In genomic region chr4:107378954-107379353, GRCm38 (mm10) we compare ENCODE assay signal across 21 mouse cellular contexts. TPM values are rescaled to one million over a fixed set of nuclear protein-coding genes. Genes with fewer than 3 reads are reported as not detected.
DNase-seq lines count a peak whose midpoint lies in the region; ATAC-seq and TF ChIP-seq lines count a peak whose summit lies in the region.
"Had no signal": no experiment of that assay in that cellular context is flagged by ENCODE, and none has a peak within 500 bp of the region (broad histone marks: within the 10 kb centered on the region; RNA-seq: fewer than 3 reads in every experiment).

No protein-coding gene starts in this region.

- no peak for TF ChIP-seq POLR2A in kidney, adult 2 months (IDR thresholded peaks at IDR 0.05; ENCODE audit: low read depth, low read length)

- H3K9ac ChIP-seq in intestine, embryonic 15.5 days, result no peak overlapping the region
- H3K9ac ChIP-seq in liver, embryonic 14.5 days (replicated peaks), result no peak overlapping the region
- no peak overlapping the region for H3K9ac ChIP-seq in midbrain, embryonic 14.5 days (replicated peaks; ENCODE audit: low read length)
- H3K9ac ChIP-seq: embryonic facial prominence, embryonic 12.5 days; forebrain, embryonic 13.5 days; neural tube, embryonic 12.5 days had no signal

- no peak overlapping the region for H3K27ac ChIP-seq in intestine, embryonic 15.5 days
- no peak overlapping the region for H3K27ac ChIP-seq in kidney, adult 2 months (ENCODE audit: insufficient read depth, low read depth, low read length)
- H3K27ac ChIP-seq in liver, embryonic 14.5 days, result no peak overlapping the region
- no peak overlapping the region for H3K27ac ChIP-seq in midbrain, embryonic 14.5 days (replicated peaks; ENCODE audit: low read depth, low read length)
- H3K27ac ChIP-seq: embryonic facial prominence, embryonic 12.5 days; forebrain, embryonic 13.5 days; heart, embryonic 10.5 days; hindbrain, embryonic 10.5 days; hindbrain, postnatal 0 days; neural tube, embryonic 12.5 days; stomach, postnatal 0 days had no signal

- no peaks in the 10 kb centered on the region for H3K4me1 ChIP-seq in intestine, embryonic 15.5 days (replicated peaks)
- H3K4me1 ChIP-seq in kidney, adult 2 months (ENCODE audit: control insufficient read depth, insufficient read depth, low read length), result no peaks in the 10 kb centered on the region; the same call in 1 of the 2 replicates
- H3K4me1 ChIP-seq in liver, embryonic 14.5 days (replicated peaks; ENCODE audit: control insufficient read depth in 2 of 2, insufficient read depth in 2 of 2, low read length in 1 of 2), result peaks cover 0 to 2% of the 10 kb centered on the region in 2 experiments; a peak in 1 of 4 replicates
- no peaks in the 10 kb centered on the region for H3K4me1 ChIP-seq in midbrain, embryonic 14.5 days (ENCODE audit: control insufficient read depth, insufficient read depth, low read length)
- H3K4me1 ChIP-seq: embryonic facial prominence, embryonic 12.5 days; forebrain, embryonic 13.5 days; hindbrain, embryonic 10.5 days; neural tube, embryonic 12.5 days had no signal

- WGBS in intestine, embryonic 15.5 days, result 78% methylated on average over 6 of the region's 6 CpGs
- 72% methylated on average over 6 of the region's 6 CpGs for WGBS in kidney, adult 2 months
- 74% methylated on average over 6 of the region's 6 CpGs for WGBS in liver, embryonic 14.5 days (ENCODE audit: insufficient replicate concordance)
- WGBS in midbrain, embryonic 14.5 days, result 89% methylated on average over 6 of the region's 6 CpGs

- H3K4me2 ChIP-seq in intestine, embryonic 15.5 days (replicated peaks), result no peak overlapping the region
- no peak overlapping the region for H3K4me2 ChIP-seq in liver, embryonic 14.5 days (ENCODE audit: low read depth)
- H3K4me2 ChIP-seq in midbrain, embryonic 14.5 days (ENCODE audit: low read length), result no peak overlapping the region
- H3K4me2 ChIP-seq: embryonic facial prominence, embryonic 12.5 days; forebrain, embryonic 13.5 days; midbrain, embryonic 11.5 days; neural tube, embryonic 12.5 days had no signal

- H3K4me3 ChIP-seq in intestine, embryonic 15.5 days (replicated peaks), result no peak overlapping the region
- no peak overlapping the region for H3K4me3 ChIP-seq in kidney, adult 2 months (ENCODE audit: insufficient read depth, low read depth, low read length)
- H3K4me3 ChIP-seq in liver, embryonic 14.5 days (ENCODE audit: insufficient read depth in 1 of 2, low read depth in 2 of 2, low read length in 2 of 2), result no peak overlapping the region
- H3K4me3 ChIP-seq in midbrain, embryonic 14.5 days (replicated peaks; ENCODE audit: low read depth, low read length), result no peak overlapping the region
- H3K4me3 ChIP-seq: embryonic facial prominence, embryonic 12.5 days; erythroblast, embryonic 14.5 days; forebrain, embryonic 13.5 days; heart, embryonic 10.5 days; hindbrain, embryonic 10.5 days; neural tube, embryonic 12.5 days had no signal

- peak; percentile 78 for DNase-seq in kidney, adult 2 months
- DNase-seq in kidney, postnatal 25 days, result peak; percentile 60 to 86
- no peak for DNase-seq in liver, embryonic 14.5 days (ENCODE audit: low read depth in 3 of 3, low spot score in 3 of 3)
- DNase-seq in midbrain, embryonic 14.5 days, result no peak
- no peak for DNase-seq in layer of hippocampus, postnatal 14 days (ENCODE audit: low spot score in 2 of 2)
- no peak for DNase-seq in right cerebral cortex, postnatal 14 days
- no peak for DNase-seq in left cerebral cortex, adult 11 months (ENCODE audit: low spot score)
- DNase-seq: B cell, adult 2 months; cerebellum, adult 8-10 months had no signal

- H3K36me3 ChIP-seq in intestine, embryonic 15.5 days, result peaks cover 37% of the 10 kb centered on the region
- no peaks in the 10 kb centered on the region for H3K36me3 ChIP-seq in kidney, adult 2 months (ENCODE audit: control insufficient read depth, insufficient read depth, low read length)
- peaks cover 42% of the 10 kb centered on the region for H3K36me3 ChIP-seq in liver, embryonic 14.5 days (replicated peaks; ENCODE audit: control insufficient read depth, insufficient read depth, low read depth)
- H3K36me3 ChIP-seq in midbrain, embryonic 14.5 days (ENCODE audit: control insufficient read depth, insufficient read depth, low read length), result peaks cover 63% of the 10 kb centered on the region

- TF ChIP-seq CTCF in kidney, adult 2 months (conservative IDR thresholded peaks at IDR 0.05; ENCODE audit: insufficient read depth, insufficient read length, low read depth, low read length), result no peak
- TF ChIP-seq CTCF in liver, embryonic 14.5 days (IDR thresholded peaks at IDR 0.05; ENCODE audit: low read depth), result no peak

- ATAC-seq in intestine, embryonic 15.5 days, result peak; percentile 51; the same call in 1 of the 2 replicates
- ATAC-seq in liver, embryonic 14.5 days (ENCODE audit: insufficient read depth), result peak; percentile 59
- ATAC-seq in midbrain, embryonic 14.5 days (ENCODE audit: low FRiP score, low TSS enrichment), result no peak
- ATAC-seq: forebrain, embryonic 13.5 days; hindbrain, postnatal 0 days; lung, postnatal 0 days had no signal

- H3K9me3 ChIP-seq in intestine, embryonic 15.5 days, result no peaks in the 10 kb centered on the region
- no peaks in the 10 kb centered on the region for H3K9me3 ChIP-seq in liver, embryonic 14.5 days (ENCODE audit: control insufficient read depth, low read length)
- no peaks in the 10 kb centered on the region for H3K9me3 ChIP-seq in midbrain, embryonic 14.5 days (ENCODE audit: control insufficient read depth, low read length)
- H3K9me3 ChIP-seq: embryonic facial prominence, embryonic 12.5 days; forebrain, embryonic 13.5 days; heart, embryonic 10.5 days; hindbrain, embryonic 10.5 days; neural tube, embryonic 12.5 days had no signal

- TF ChIP-seq EP300 in liver, embryonic 14.5 days (IDR thresholded peaks at IDR 0.05; ENCODE audit: low read depth), result no peak

- H3K27me3 ChIP-seq in intestine, embryonic 15.5 days (replicated peaks), result no peaks in the 10 kb centered on the region
- H3K27me3 ChIP-seq in kidney, adult 2 months (replicated peaks; ENCODE audit: control insufficient read depth, insufficient read depth, low read length), result no peaks in the 10 kb centered on the region
- no peaks in the 10 kb centered on the region for H3K27me3 ChIP-seq in liver, embryonic 14.5 days (ENCODE audit: control insufficient read depth, insufficient read depth, low read length)
- no peaks in the 10 kb centered on the region for H3K27me3 ChIP-seq in midbrain, embryonic 14.5 days (ENCODE audit: control insufficient read depth, insufficient read depth, low read length)
- H3K27me3 ChIP-seq: embryonic facial prominence, embryonic 12.5 days; forebrain, embryonic 13.5 days; neural tube, embryonic 12.5 days had no signal

RNA-seq across cellular contexts. Expression of gene Ndc1, which starts 11.4 kb away (rescaled TPM):
- polyA plus RNA-seq in intestine, embryonic 15.5 days (2015; fragmentation: Nextera tagmentation; extraction: Ambion mirVana), result 28.6 and 32.6 TPM in 2 replicates
- polyA plus RNA-seq in kidney, adult 2 months (2012; rRNA removed), result 11.3 and 16.1 TPM in 2 replicates
- 8.7 and 9.6 TPM in 2 replicates for polyA plus RNA-seq in liver, embryonic 14.5 days (2012; rRNA removed)
- polyA plus RNA-seq in liver, embryonic 14.5 days (2014; fragmentation: Nextera tagmentation; extraction: Ambion mirVana), result 17.2 and 21.2 TPM in 2 replicates
- 16.5 and 23.2 TPM in 2 replicates for polyA plus RNA-seq in midbrain, embryonic 14.5 days (2014; fragmentation: Nextera tagmentation; extraction: Ambion mirVana)
- total RNA-seq in layer of hippocampus, postnatal 14 days (2021), result 10 to 100 TPM; 15.2 to 15.4 TPM

RNA-seq across cellular contexts. Expression of gene Glis1, which starts 55.4 kb away (rescaled TPM):
- polyA plus RNA-seq in intestine, embryonic 15.5 days (2015; fragmentation: Nextera tagmentation; extraction: Ambion mirVana), result 0.78 and 0.85 TPM in 2 replicates
- polyA plus RNA-seq in kidney, adult 2 months (2012; rRNA removed), result 15.2 and 19.7 TPM in 2 replicates
- polyA plus RNA-seq in liver, embryonic 14.5 days (2012; rRNA removed), result 0.17 and 0.35 TPM in 2 replicates
- 0.10 and 0.40 TPM in 2 replicates for polyA plus RNA-seq in liver, embryonic 14.5 days (2014; fragmentation: Nextera tagmentation; extraction: Ambion mirVana)
- polyA plus RNA-seq in midbrain, embryonic 14.5 days (2014; fragmentation: Nextera tagmentation; extraction: Ambion mirVana), result 1.6 TPM in 2 replicates
- 1 to 10 TPM; 1.1 to 1.3 TPM for total RNA-seq in layer of hippocampus, postnatal 14 days (2021)
- total RNA-seq: monocyte, adult 5-6 weeks had no signal

Comparison
In these comparisons a context has a peak if more than half of its experiments do, and no peak if none do; other contexts are left out.
1. DNase-seq: peak in kidney, adult 2 months (single experiment) and kidney, postnatal 25 days (2 of 2); none in liver, embryonic 14.5 days (0 of 3), midbrain, embryonic 14.5 days (single experiment), layer of hippocampus, postnatal 14 days (0 of 2), right cerebral cortex, postnatal 14 days (single experiment) and left cerebral cortex, adult 11 months (single experiment).